Mouse (Mus musculus) layer of hippocampus, adult 18-20 months (tissue): ENCODE measurements around the gene Lypd6b. TPM values are rescaled to one million over a fixed set of nuclear protein-coding genes. Genes with fewer than 3 reads are reported as not detected.
A peak's percentile ranks its signal among the peaks of the same experiment; 100 is the strongest.

ENCODE experiments used
- DNase-seq, 2 experiments: peaks; one replicate each; pipeline ENCODE4 v3.0.0; 2022; ENCODE audit warnings: low spot score in 2 of 2
- total RNA-seq, 2 experiments: library from RNA; stranded (reverse); gene quantifications; 2 replicates each; pipeline ENCODE4 v1.2.3; 2021

The Lypd6b gene
- total RNA-seq, 2 experiments from 2014 or later = 3.5 to 4.7 TPM

DNA sequence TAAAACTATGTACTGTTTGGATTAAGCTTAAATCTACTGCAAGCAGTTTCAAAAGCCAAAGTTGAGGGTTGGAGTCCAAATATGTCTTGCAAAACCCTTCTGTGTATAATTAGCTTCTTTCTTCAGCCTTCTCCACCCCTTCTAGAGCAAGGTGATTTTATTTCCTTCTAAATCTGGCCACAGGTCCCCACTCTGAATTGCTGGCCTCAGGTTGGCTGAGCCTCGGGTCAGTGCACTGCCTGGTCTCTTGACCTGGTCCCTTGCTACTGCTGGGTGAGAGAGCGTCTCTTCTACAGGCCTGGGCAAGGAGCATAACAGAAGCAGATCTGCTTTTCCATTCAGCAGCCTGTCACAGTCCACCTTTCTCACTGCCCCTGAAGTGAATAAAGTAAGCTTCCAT is 18.6 kb upstream of the Lypd6b start:
- no peak for DNase-seq

DNA sequence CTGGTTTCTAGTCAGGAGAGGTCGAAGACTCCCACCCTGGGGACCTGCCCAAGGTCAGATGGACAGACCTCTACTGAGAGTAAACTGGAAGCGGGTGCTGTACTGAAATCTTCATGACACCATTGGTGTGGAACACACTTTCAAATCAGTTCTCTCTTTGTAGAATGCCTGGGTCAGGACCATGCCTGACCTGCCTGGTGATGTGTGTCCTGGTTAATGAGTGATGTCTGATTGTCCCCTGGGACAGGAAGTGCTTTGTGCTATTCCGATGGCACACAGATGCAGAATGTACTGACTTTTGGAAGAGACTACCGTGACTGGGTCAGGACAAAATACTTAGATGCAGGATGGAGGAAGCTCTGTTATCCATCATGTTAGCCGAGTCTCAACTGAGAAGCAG is 17.0 kb upstream of the Lypd6b start:
- no peak for DNase-seq

- no peak for DNase-seq
Observed at GRCm38 (mm10) chr2:49771172-49771571, 16.3 kb upstream of the Lypd6b start.

GRCm38 (mm10) chr2:49773194-49773931 is 14.1 kb upstream of the Lypd6b start:
- DNase-seq = no peak

GRCm38 (mm10) chr2:49774180-49774579 is 13.3 kb upstream of the Lypd6b start:
- DNase-seq = no peak

DNA sequence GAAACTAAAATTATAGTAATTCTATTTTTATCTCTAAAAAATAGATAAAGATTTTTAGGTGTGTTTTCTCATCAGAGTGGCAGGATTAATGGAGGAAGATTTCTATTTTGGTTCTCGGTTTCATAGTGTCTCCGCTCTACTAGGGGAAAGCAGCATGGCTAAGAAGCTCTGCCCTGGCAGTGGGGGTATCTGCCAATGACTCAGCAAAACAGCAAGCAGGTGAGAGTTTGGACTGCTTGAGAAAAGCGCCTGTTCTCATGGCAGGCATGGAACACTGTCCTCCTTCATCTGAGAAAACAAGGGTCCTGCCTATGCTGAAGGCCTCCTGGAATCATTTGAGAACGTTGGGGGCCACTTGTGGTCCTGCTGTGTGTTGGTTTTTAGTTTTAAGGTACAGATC is 12.3 kb upstream of the Lypd6b start:
- no peak for DNase-seq

GRCm38 (mm10) chr2:49775735-49776134 is 11.8 kb upstream of the Lypd6b start:
- DNase-seq = no peak

DNA sequence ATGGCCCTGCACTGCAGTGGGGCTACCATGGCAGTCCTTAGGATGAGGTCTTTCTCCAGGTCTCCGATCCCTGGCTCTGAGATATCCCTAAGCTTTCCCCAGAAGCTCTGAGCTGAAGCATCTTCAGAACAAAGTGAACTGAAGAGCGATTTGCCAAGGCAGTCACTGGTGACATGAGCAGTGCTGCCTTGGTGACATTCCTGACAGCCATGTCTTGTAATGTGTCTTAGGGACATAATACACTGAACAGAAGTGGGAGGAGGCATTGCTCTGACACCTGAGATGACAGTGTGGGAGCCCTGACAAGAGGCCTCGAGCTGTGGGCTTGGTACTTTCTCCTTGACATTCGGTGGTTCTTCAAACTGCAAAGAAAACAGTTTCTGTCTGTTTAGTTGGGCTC is 11.1 kb upstream of the Lypd6b start:
- no peak for DNase-seq

DNA sequence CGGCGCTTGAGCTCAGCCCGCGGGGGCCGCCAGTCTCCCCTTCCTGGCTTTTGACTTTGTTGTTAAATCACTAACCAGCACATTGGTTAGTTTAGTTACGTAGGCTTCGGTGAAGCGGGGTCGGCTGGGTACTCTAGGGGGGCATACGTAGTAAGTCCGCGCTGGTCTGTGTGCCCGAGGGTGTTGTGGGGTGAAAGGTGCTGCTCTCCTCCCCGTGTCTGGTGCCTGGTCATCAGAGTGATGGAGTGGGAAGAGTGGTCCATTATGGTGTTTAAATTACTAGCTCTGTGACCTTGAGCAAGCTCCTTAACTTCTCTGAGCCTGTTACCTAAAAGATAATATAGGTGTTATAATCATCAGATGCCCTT is 547 bp downstream of the Lypd6b start:
- no peak for DNase-seq

GRCm38 (mm10) chr2:49788643-49789042 is 1.2 kb downstream of the Lypd6b start:
- DNase-seq = no peak

GRCm38 (mm10) chr2:49789078-49789477 is 1.6 kb downstream of the Lypd6b start:
- DNase-seq = no peak

DNA sequence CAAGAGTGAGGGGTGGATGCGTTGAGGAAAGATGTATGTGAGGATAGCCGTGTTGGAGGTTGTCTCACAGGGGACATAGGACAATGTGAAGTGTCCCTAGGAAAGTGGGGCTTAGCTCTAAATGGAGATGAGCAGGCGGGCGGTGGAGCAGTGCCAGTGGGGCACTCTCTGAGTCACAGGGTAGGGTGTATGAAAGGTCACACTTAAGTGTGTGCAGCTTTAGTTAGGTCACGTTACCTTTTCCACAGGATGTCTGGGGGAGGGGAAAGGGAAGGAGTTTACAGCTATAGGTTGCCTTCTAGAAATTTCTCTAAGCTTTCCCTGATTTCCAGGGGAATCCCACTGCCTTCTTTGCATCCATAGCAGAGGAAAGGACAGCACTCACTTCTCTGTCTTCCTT is 2.0 kb downstream of the Lypd6b start:
- no peak for DNase-seq

GRCm38 (mm10) chr2:49797444-49798143 is 10.1 kb downstream of the Lypd6b start:
- DNase-seq = peak in 1 of 2 experiments; percentile 30

GRCm38 (mm10) chr2:49804448-49804847 is 17.0 kb downstream of the Lypd6b start:
- DNase-seq = no peak

DNA sequence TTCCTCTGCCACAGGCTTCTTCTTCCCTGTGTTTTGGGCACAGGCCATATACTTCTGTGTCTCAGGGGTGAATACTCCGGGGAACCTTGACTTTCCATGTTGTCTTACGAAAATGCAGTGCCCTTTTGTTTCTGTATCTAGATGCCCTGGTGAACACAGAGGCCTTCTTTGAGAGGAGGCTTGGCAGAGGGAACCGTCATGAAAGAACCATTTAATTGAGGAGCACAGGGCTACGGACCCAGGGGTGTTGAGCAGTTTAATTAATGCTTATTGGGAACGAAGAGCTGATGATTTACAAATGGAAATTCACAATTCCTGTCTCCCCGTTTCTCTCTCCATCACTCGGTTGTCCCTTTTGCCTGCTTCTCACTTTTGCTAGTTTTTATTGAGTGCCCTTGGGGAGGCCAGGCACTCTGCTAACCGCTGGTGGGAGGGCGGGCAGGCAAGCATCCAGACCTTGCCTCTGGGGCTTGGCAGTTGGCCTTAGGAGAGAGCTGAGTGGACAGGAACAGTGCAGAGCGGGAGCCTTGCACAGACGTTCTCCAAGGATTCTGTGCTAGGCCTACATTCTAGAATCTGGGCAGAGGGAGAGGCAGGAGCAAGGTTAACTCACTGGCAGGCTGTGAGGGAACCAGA is 18.4 kb downstream of the Lypd6b start:
- peak in 1 of 2 experiments; percentile 42 for DNase-seq

GRCm38 (mm10) chr2:49809496-49809895 is 22.0 kb downstream of the Lypd6b start:
- no peak for DNase-seq

- DNase-seq = no peak
Observed at GRCm38 (mm10) chr2:49811420-49811819, 23.9 kb downstream of the Lypd6b start.

DNA sequence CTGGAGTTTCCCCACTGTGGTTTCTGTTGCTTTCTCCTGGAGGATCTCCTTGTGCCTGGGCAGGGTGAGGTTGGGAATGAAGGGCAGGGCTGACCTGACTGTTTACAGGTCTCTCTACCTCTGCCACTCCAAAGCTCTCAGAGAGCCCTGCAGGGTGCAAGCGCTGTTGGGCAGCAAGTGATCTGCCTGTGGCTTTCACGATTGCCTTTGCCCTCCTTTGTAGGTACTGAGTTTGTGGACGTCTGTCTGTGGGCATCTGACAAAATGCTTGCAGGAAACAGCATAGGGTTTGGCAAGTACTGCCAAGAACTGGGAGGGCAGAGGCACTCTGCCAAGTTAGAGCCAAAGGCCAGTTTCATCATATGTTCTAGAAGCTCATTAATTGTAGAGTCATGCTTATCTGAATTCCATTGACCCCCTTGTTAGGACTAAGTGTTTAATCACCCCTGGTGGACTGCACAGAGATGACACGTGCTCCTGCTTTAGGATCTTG is 24.4 kb downstream of the Lypd6b start:
- DNase-seq = no peak

- no peak for DNase-seq
Observed at GRCm38 (mm10) chr2:49813151-49813550, 25.7 kb downstream of the Lypd6b start.

DNA sequence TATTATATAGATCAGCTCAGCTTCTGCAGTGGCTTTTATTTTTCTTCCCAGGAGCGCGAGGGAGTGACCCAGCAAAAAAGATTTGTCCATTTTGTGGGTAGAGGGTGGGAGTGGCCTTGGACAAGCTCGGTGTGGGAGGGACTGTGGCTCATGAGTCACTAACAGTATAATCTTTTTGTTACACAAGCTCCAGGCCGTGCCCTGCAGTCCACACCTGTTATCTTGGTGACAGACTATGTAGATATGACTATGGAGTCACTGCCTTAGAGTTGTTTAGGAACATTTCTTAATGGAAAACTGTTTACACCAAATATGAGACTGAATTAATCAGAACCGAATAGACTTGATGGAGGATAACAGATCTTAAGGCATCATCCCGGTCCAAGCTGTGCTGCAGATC is 26.5 kb downstream of the Lypd6b start:
- DNase-seq = no peak

GRCm38 (mm10) chr2:49815696-49816320 is 28.3 kb downstream of the Lypd6b start:
- no peak for DNase-seq

DNA sequence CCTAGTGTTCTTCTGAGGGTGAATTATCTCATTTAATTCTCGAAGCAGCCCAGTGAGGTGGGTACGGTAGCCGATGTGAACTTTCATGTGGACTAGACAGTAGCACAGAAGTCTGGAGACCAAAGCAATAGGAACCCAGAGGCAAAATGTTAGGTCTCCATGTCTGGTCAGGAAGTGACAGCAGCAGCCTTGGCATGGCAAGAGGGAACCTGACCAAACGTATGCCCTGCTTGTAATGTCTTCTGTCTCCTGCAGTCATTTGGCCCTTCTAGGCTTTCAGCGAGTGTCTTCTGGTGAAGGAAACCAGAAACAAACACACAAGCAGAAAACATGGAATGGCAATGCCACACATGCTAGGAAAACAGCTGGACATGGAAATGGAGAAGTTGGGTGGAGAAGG is 29.1 kb downstream of the Lypd6b start:
- DNase-seq = no peak
